Mouse (Mus musculus): ENCODE data around the gene Nelfcd.

- TF ChIP-seq CTCF (IDR thresholded peaks at IDR 0.05; ENCODE audit: borderline replicate concordance, insufficient read depth, low read depth, low read length) (no peak), POLR2A (IDR thresholded peaks at IDR 0.05; ENCODE audit: borderline replicate concordance, insufficient read depth, low read length) (peak; percentile 46; the same call in 1 of the 2 replicates)
Measured at GRCm38 (mm10) chr2:174463789-174464523, 48.4 kb downstream of the Nelfcd start, which contains the start of gene Atp5e.
